Mouse (Mus musculus) lung, postnatal 0 days (tissue): Measurements from ENCODE around the gene Vps18.

Experiments used
- CTCF ChIP-seq: IDR thresholded peaks from 2 replicates; pipeline ENCODE4 v1.5.1; 2016; ENCODE audit warnings: antibody characterized with exemption, mild to moderate bottlenecking
- EP300 ChIP-seq: IDR thresholded peaks from 2 replicates; pipeline ENCODE4 v1.6.1; 2016; ENCODE audit warnings: antibody characterized with exemption, mild to moderate bottlenecking, control low read depth

DNA sequence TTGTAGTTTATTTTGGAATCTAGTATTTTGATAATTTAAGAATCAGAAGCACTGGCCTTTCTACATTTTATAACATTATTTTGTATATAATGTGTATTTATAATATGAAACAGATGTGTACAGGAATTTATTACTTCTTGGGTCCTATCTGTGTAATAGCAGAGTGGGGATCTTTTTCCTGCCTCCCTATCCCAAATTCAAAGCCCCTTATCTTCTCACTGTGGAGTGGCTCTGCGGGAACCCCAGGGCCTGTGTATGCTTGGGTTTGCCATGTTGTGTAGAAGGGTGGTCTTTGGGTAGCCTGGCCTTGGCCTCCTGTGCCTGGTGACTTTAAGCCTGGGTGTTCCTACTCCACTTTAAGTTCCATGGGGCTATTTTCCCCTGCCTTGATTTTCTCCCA, 47.0 kb downstream of the Vps18 start:
- TF ChIP-seq CTCF = no peak
- no peak for TF ChIP-seq EP300
